Mouse (Mus musculus) CH12.LX (cell line): Measurements from ENCODE around the gene Cldn14. TPM values are rescaled to one million over a fixed set of nuclear protein-coding genes. Genes with fewer than 3 reads are reported as not detected.

Experiments used
- DNase-seq: peaks from one replicate; pipeline ENCODE4 v3.0.0-alpha.2; 2013; ENCODE audit errors: extremely low read depth
- H3K27ac ChIP-seq: 2 replicates; pipeline ENCODE4 v1.5.1; 2012; ENCODE audit warnings: low read depth, mild to moderate bottlenecking, control low read depth, moderate library complexity; ENCODE audit not compliant: insufficient read depth
- H3K27me3 ChIP-seq: replicated peaks from 2 replicates; pipeline ENCODE3; 2012; ENCODE audit warnings: inconsistent platforms
- H3K36me3 ChIP-seq, 2 experiments: replicated peaks in 1 of 2; 2 replicates each; pipeline versions ENCODE3 to v1.6.1; 2012; ENCODE audit warnings: inconsistent platforms in 1 of 2, low read length in 1 of 2, mild to moderate bottlenecking in 1 of 2, mixed read lengths in 1 of 2, moderate library complexity in 1 of 2; ENCODE audit not compliant: control insufficient read depth in 1 of 2, insufficient read depth in 1 of 2
- H3K4me1 ChIP-seq, 2 experiments: 2 replicates each; pipeline ENCODE4 v1.6.1; 2012; ENCODE audit warnings: inconsistent platforms in 1 of 2, moderate library complexity in 1 of 2; ENCODE audit not compliant: insufficient read depth in 2 of 2, control insufficient read depth in 1 of 2
- H3K4me2 ChIP-seq: 2 replicates; pipeline ENCODE4 v1.6.1; 2012; ENCODE audit warnings: low read depth, mild to moderate bottlenecking, control low read depth; ENCODE audit not compliant: poor library complexity, insufficient read depth, severe bottlenecking
- H3K4me3 ChIP-seq, 3 experiments: fragments of 150-350 bp in 1 of 3; sonication (generic) in 1 of 3; replicated peaks in 1 of 3; 2 replicates each; pipeline versions ENCODE3 to v1.5.1; 2011 to 2012; ENCODE audit warnings: low read depth in 2 of 3, low read length in 2 of 3, mild to moderate bottlenecking in 2 of 3, moderate library complexity in 2 of 3, control low read depth in 1 of 3, improper control_type of control experiment in 1 of 3, inconsistent platforms in 1 of 3, mixed read lengths in 1 of 3; ENCODE audit not compliant: poor library complexity in 1 of 3
- H3K79me2 ChIP-seq: replicated peaks from 2 replicates; pipeline ENCODE4 v1.6.1; 2012; ENCODE audit warnings: mild to moderate bottlenecking, moderate library complexity; ENCODE audit not compliant: control insufficient read depth, poor library complexity, insufficient read depth, severe bottlenecking; ENCODE audit errors: extremely low read depth
- H3K9ac ChIP-seq: 2 replicates; pipeline ENCODE4 v1.6.1; 2012; ENCODE audit warnings: low read depth, mild to moderate bottlenecking, control low read depth, moderate library complexity; ENCODE audit not compliant: insufficient read depth
- H3K9me3 ChIP-seq: replicated peaks from 2 replicates; pipeline ENCODE3; 2012; ENCODE audit warnings: low read length, inconsistent platforms, mixed read lengths
- BHLHE40 ChIP-seq: IDR thresholded peaks from 2 replicates; pipeline ENCODE4 v1.6.1; 2011; ENCODE audit warnings: mild to moderate bottlenecking, low read depth, low read length, improper control_type of control experiment
- CHD1 ChIP-seq: IDR thresholded peaks from 2 replicates; pipeline ENCODE4 v1.6.1; 2012; ENCODE audit warnings: low read depth, low read length, improper control_type of control experiment, inconsistent platforms
- CHD2 ChIP-seq: IDR thresholded peaks from 2 replicates; pipeline ENCODE4 v1.6.1; 2011; ENCODE audit warnings: low read length, improper control_type of control experiment
- CTCF ChIP-seq, 2 experiments: IDR thresholded peaks in 1 of 2; conservative IDR thresholded peaks in 1 of 2; 2 replicates each; pipeline ENCODE4 v1.5.1; 2011 to 2012; ENCODE audit warnings: low read depth in 2 of 2, low read length in 2 of 2, improper control_type of control experiment in 1 of 2, inconsistent platforms in 1 of 2, mild to moderate bottlenecking in 1 of 2, moderate library complexity in 1 of 2
- E2F4 ChIP-seq: IDR thresholded peaks from 2 replicates; pipeline ENCODE4 v1.6.1; 2011; ENCODE audit warnings: low read depth, low read length, improper control_type of control experiment; ENCODE audit not compliant: insufficient replicate concordance
- ELF1 ChIP-seq: IDR thresholded peaks from 2 replicates; pipeline ENCODE4 v1.6.1; 2014; ENCODE audit warnings: low read depth, mild to moderate bottlenecking, inconsistent platforms, low read length, improper control_type of control experiment
- EP300 ChIP-seq: IDR thresholded peaks from 2 replicates; pipeline ENCODE4 v1.6.1; 2011; ENCODE audit warnings: low read length, improper control_type of control experiment
- ETS1 ChIP-seq: conservative IDR thresholded peaks from 2 replicates; pipeline ENCODE4 v1.6.1; 2012; ENCODE audit warnings: low read depth, mild to moderate bottlenecking, inconsistent platforms, low read length, improper control_type of control experiment, moderate library complexity
- GABPA ChIP-seq: IDR thresholded peaks from 2 replicates; pipeline ENCODE4 v1.6.1; 2012; ENCODE audit warnings: low read depth, low read length, improper control_type of control experiment, inconsistent platforms; ENCODE audit not compliant: insufficient replicate concordance
- HCFC1 ChIP-seq: IDR thresholded peaks from 2 replicates; pipeline ENCODE4 v1.6.1; 2012; ENCODE audit warnings: low read depth, mild to moderate bottlenecking, inconsistent platforms, low read length, improper control_type of control experiment
- IRF4 ChIP-seq: IDR thresholded peaks from 2 replicates; pipeline ENCODE4 v1.6.1; 2014; ENCODE audit warnings: low read depth, mild to moderate bottlenecking, inconsistent platforms, low read length, improper control_type of control experiment
- JUN ChIP-seq: IDR thresholded peaks from 2 replicates; pipeline ENCODE4 v1.6.1; 2011; ENCODE audit warnings: low read depth, mild to moderate bottlenecking, low read length, improper control_type of control experiment, moderate library complexity; ENCODE audit not compliant: insufficient read depth
- JUND ChIP-seq: conservative IDR thresholded peaks from 2 replicates; pipeline ENCODE4 v1.6.1; 2011; ENCODE audit warnings: low read depth, low read length, improper control_type of control experiment
- KAT2A ChIP-seq: IDR thresholded peaks from 2 replicates; pipeline ENCODE4 v1.6.1; 2012; ENCODE audit warnings: low read length, improper control_type of control experiment, inconsistent platforms; ENCODE audit not compliant: insufficient replicate concordance
- MAFK ChIP-seq: IDR thresholded peaks from 2 replicates; pipeline ENCODE4 v1.6.1; 2011; ENCODE audit warnings: low read length, improper control_type of control experiment; ENCODE audit not compliant: insufficient replicate concordance
- MAX ChIP-seq: IDR thresholded peaks from 2 replicates; pipeline ENCODE4 v1.6.1; 2011; ENCODE audit warnings: low read length, improper control_type of control experiment
- MAZ ChIP-seq: IDR thresholded peaks from 2 replicates; pipeline ENCODE4 v1.6.1; 2012; ENCODE audit warnings: low read depth, mild to moderate bottlenecking, inconsistent platforms, low read length, improper control_type of control experiment, moderate library complexity
- MEF2A ChIP-seq: IDR thresholded peaks from 2 replicates; pipeline ENCODE4 v1.6.1; 2014; ENCODE audit warnings: low read depth, mild to moderate bottlenecking, inconsistent platforms, low read length, improper control_type of control experiment, borderline replicate concordance
- MXI1 ChIP-seq: IDR thresholded peaks from 2 replicates; pipeline ENCODE4 v1.6.1; 2011; ENCODE audit warnings: mild to moderate bottlenecking, low read depth, low read length, improper control_type of control experiment
- MYC ChIP-seq: IDR thresholded peaks from 2 replicates; pipeline ENCODE4 v1.6.1; 2011; ENCODE audit warnings: low read depth, mild to moderate bottlenecking, improper control_type of control experiment, low read length
- NELFE ChIP-seq: IDR thresholded peaks from 2 replicates; pipeline ENCODE4 v1.6.1; 2011; ENCODE audit warnings: low read depth, low read length, improper control_type of control experiment
- NRF1 ChIP-seq: IDR thresholded peaks from 2 replicates; pipeline ENCODE4 v1.6.1; 2014; ENCODE audit warnings: low read depth, mild to moderate bottlenecking, inconsistent platforms, low read length, improper control_type of control experiment, moderate library complexity
- PAX5 ChIP-seq: IDR thresholded peaks from 2 replicates; pipeline ENCODE4 v1.6.1; 2012; ENCODE audit warnings: low read length, inconsistent platforms, mixed read lengths
- POLR2A ChIP-seq: IDR thresholded peaks from 2 replicates; pipeline ENCODE4 v1.6.1; 2011; ENCODE audit warnings: low read depth, mild to moderate bottlenecking, improper control_type of control experiment, low read length
- POLR2AphosphoS2 ChIP-seq: IDR thresholded peaks from 2 replicates; pipeline ENCODE4 v1.6.1; 2011; ENCODE audit warnings: low read depth, low read length, improper control_type of control experiment
- RAD21 ChIP-seq: IDR thresholded peaks from 2 replicates; pipeline ENCODE4 v1.6.1; 2011; ENCODE audit warnings: low read depth, mild to moderate bottlenecking, low read length, improper control_type of control experiment, moderate library complexity
- RCOR1 ChIP-seq: conservative IDR thresholded peaks from 2 replicates; pipeline ENCODE4 v1.6.1; 2012; ENCODE audit warnings: low read depth, mild to moderate bottlenecking, inconsistent platforms, low read length, improper control_type of control experiment
- SIN3A ChIP-seq: IDR thresholded peaks from 2 replicates; pipeline ENCODE4 v1.6.1; 2012; ENCODE audit warnings: low read length, improper control_type of control experiment, inconsistent platforms
- SMC3 ChIP-seq: IDR thresholded peaks from 2 replicates; pipeline ENCODE4 v1.6.1; 2011; ENCODE audit warnings: low read depth, low read length, improper control_type of control experiment
- TBP ChIP-seq: conservative IDR thresholded peaks from 2 replicates; pipeline ENCODE4 v1.6.1; 2011; ENCODE audit warnings: low read depth, low read length, improper control_type of control experiment
- TCF12 ChIP-seq: IDR thresholded peaks from 2 replicates; pipeline ENCODE4 v1.6.1; 2014; ENCODE audit warnings: low read depth, mild to moderate bottlenecking, inconsistent platforms, low read length, improper control_type of control experiment
- UBTF ChIP-seq: IDR thresholded peaks from 2 replicates; pipeline ENCODE4 v1.6.1; 2012; ENCODE audit warnings: low read depth, mild to moderate bottlenecking, inconsistent platforms, low read length, improper control_type of control experiment, moderate library complexity
- USF1 ChIP-seq: IDR thresholded peaks from 2 replicates; pipeline ENCODE4 v1.6.1; 2014; ENCODE audit warnings: low read depth, mild to moderate bottlenecking, inconsistent platforms, low read length, improper control_type of control experiment
- USF2 ChIP-seq: conservative IDR thresholded peaks from 2 replicates; pipeline ENCODE4 v1.6.1; 2011; ENCODE audit warnings: low read depth, low read length, improper control_type of control experiment
- ZC3H11A ChIP-seq: IDR thresholded peaks from 2 replicates; pipeline ENCODE4 v1.6.1; 2012; ENCODE audit warnings: low read depth, mild to moderate bottlenecking, inconsistent platforms, low read length, improper control_type of control experiment
- ZKSCAN1 ChIP-seq: IDR thresholded peaks from 2 replicates; pipeline ENCODE4 v1.6.1; 2012; ENCODE audit warnings: low read depth, inconsistent platforms, low read length, improper control_type of control experiment, borderline replicate concordance
- ZMIZ1 ChIP-seq: IDR thresholded peaks from 2 replicates; pipeline ENCODE4 v1.6.1; 2012; ENCODE audit warnings: low read depth, mild to moderate bottlenecking, inconsistent platforms, low read length, improper control_type of control experiment
- ZNF384 ChIP-seq: IDR thresholded peaks from 2 replicates; pipeline ENCODE4 v1.6.1; 2012; ENCODE audit warnings: low read depth, low read length, improper control_type of control experiment, inconsistent platforms
- dilution Hi-C: fragments of 300-500 bp; cut with MboI; formaldehyde crosslinking; loops from 2 replicates; pipeline ENCODE4 v1.14.3; 2020; ENCODE audit warnings: low sequenced_read_pairs; ENCODE audit not compliant: extremely low pct_unique_long_range_greater_than_20kb, extremely low pct_ligation_motif_present
- in situ Hi-C: fragments of 300-500 bp; cut with MboI; formaldehyde crosslinking; loops from 3 replicates; pipeline ENCODE4 v1.14.3; 2019; ENCODE audit warnings: low sequenced_read_pairs, low pct_ligation_motif_present, low pct_unique_long_range_greater_than_20kb, mixed read lengths
- polyA plus RNA-seq: library from polyadenylated mRNA; unstranded; fragments of >175 nt; gene quantifications from 2 replicates; pipeline ENCODE4 v1.2.1, GENCODE M21; 2012; ENCODE audit warnings: low read depth; ENCODE audit not compliant: insufficient read length
- total RNA-seq, 2 experiments: library from RNA; depleted of rRNA; stranded (reverse); fragments of 300-350 nt in 1 of 2; fragments of >200 nt in 1 of 2; gene quantifications; 2 replicates each; pipeline ENCODE4 v1.2.3; 2012 to 2014

Cldn14 gene
- total and polyA plus RNA-seq, 3 experiments: 0.15 to 0.25 (median 0.21) TPM

DNA sequence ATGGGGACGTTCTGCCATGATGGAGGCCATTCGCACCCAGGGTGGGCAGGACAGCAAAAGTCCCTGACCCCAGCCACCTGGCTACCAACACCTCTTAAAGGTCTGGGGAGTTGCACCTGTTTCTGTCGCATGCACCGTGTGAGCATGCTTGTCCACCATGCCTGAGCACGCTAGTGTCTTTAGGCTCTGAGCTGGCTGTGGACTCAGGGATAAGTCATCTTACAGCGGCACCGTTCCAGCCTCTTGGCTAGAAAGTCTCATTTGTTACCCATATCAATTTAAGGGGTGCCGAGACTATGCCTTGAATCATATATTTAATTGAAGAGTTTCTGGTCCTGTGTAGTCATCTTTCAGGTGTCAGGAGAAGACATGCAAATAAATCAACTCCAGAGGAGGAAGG lies 40.7 kb downstream of the Cldn14 start:
- Histone ChIP-seq H3K27ac (no peak overlapping the region), H3K27me3 (no peaks in the 10 kb centered on the region), H3K36me3 (no peaks in the 10 kb centered on the region), H3K9me3 (no peaks in the 10 kb centered on the region), H3K4me3 (peak overlapping the region in 2 of 3 experiments; percentile 1 to 21), H3K4me1 (peaks cover 30 to 51% of the 10 kb centered on the region in 2 experiments), H3K79me2 (no peaks in the 10 kb centered on the region), H3K4me2 (peak overlapping the region; percentile 62; the same call in 1 of the 2 replicates), H3K9ac (no peak overlapping the region)
- dilution Hi-C loops (no loop called here), in situ Hi-C loops (no loop called here)
- no peak for DNase-seq
- TF ChIP-seq TCF12 (no peak), E2F4 (no peak), JUND (no peak), ZC3H11A (no peak), MAZ (no peak), KAT2A (no peak), SIN3A (0 out of 2 replicates have a peak, but pooled peaks have one; percentile 32), ZNF384 (no peak), MEF2A (no peak), MYC (no peak), EP300 (no peak), ELF1 (no peak), CHD2 (no peak), GABPA (no peak), CHD1 (no peak), MXI1 (no peak), CTCF (conservative IDR thresholded peaks at IDR 0.05 in 1 of 2, IDR thresholded peaks at IDR 0.05 in 1 of 2; ENCODE audit: low read depth in 2 of 2, low read length in 2 of 2) (no peak), USF1 (no peak), MAFK (no peak), POLR2AphosphoS2 (peak; percentile 46; the same call in 1 of the 2 replicates), HCFC1 (no peak; the same call in 1 of the 2 replicates), UBTF (no peak), POLR2A (peak; percentile 64), TBP (no peak), PAX5 (no peak), ZKSCAN1 (no peak), ZMIZ1 (peak; percentile 98), RAD21 (no peak), IRF4 (0 out of 2 replicates have a peak, but pooled peaks have one; percentile 13), USF2 (no peak), BHLHE40 (no peak), ETS1 (peak; percentile 23; the same call in 1 of the 2 replicates), RCOR1 (no peak), NRF1 (no peak), MAX (peak; percentile 25; the same call in 1 of the 2 replicates), NELFE (peak; percentile 51), JUN (no peak), SMC3 (no peak)
